Mouse (Mus musculus) midbrain, embryonic 11.5 days (tissue): ENCODE measurements around the gene Def6. TPM values are rescaled to one million over a fixed set of nuclear protein-coding genes. Genes with fewer than 3 reads are reported as not detected.

ENCODE experiments used
- ATAC-seq: fragments of 200-750 bp; cut with Nextera tagmentation; 2 replicates; pipeline ENCODE4 v1.8.0; 2017; ENCODE audit warnings: moderate TSS enrichment, moderate library complexity; ENCODE audit not compliant: low FRiP score
- DNase-seq: peaks from one replicate; pipeline ENCODE4 v3.0.0; 2015; ENCODE audit warnings: low spot score; ENCODE audit errors: missing footprints
- H3K27ac ChIP-seq: fragments of 300-500 bp; sonication (generic); 2 replicates; pipeline ENCODE4 v1.5.1; 2014; ENCODE audit warnings: low read depth, low read length
- H3K27me3 ChIP-seq: fragments of 300-500 bp; sonication (generic); 2 replicates; pipeline ENCODE4 v1.6.1; 2014; ENCODE audit warnings: mild to moderate bottlenecking, low read length, moderate library complexity, mixed read lengths; ENCODE audit not compliant: control insufficient read depth, insufficient read depth
- H3K36me3 ChIP-seq: fragments of 300-500 bp; sonication (generic); 2 replicates; pipeline ENCODE4 v1.6.1; 2014; ENCODE audit warnings: mild to moderate bottlenecking, low read length, moderate library complexity, mixed read lengths; ENCODE audit not compliant: control insufficient read depth, insufficient read depth
- H3K4me1 ChIP-seq: fragments of 300-500 bp; sonication (generic); 2 replicates; pipeline ENCODE4 v1.6.1; 2014; ENCODE audit warnings: low read length; ENCODE audit not compliant: control insufficient read depth, insufficient read depth
- H3K4me2 ChIP-seq: fragments of 300-500 bp; sonication (generic); 2 replicates; pipeline ENCODE4 v1.6.1; 2014; ENCODE audit warnings: mild to moderate bottlenecking, moderate library complexity
- H3K4me3 ChIP-seq: fragments of 300-500 bp; sonication (generic); 2 replicates; pipeline ENCODE4 v1.5.1; 2014; ENCODE audit warnings: low read depth, low read length
- H3K9ac ChIP-seq: fragments of 300-500 bp; sonication (generic); 2 replicates; pipeline ENCODE4 v1.6.1; 2014; ENCODE audit warnings: low read length
- H3K9me3 ChIP-seq: fragments of 300-500 bp; sonication (generic); 2 replicates; pipeline ENCODE4 v1.6.1; 2016; ENCODE audit warnings: low read length; ENCODE audit not compliant: control insufficient read depth
- WGBS: fragments of 180-500 bp; shearing (Covaris S2); extraction: QIAGEN DNeasy Blood & Tissue Kit; methylation state at CpG from one replicate; pipeline ENCODE4 v1.1.7; 2014; 5-methylcytosine and 5-hydroxymethylcytosine counted together
- polyA plus RNA-seq: library from polyadenylated mRNA; unstranded; fragments of >200 nt; fragmentation: Nextera tagmentation; extraction: Ambion mirVana; gene quantifications from 2 replicates; pipeline ENCODE4 v1.2.1, GENCODE M21; 2014

Def6 gene
- polyA plus RNA-seq, 1 experiment from 2014 or later, result 1.7 TPM

DNA sequence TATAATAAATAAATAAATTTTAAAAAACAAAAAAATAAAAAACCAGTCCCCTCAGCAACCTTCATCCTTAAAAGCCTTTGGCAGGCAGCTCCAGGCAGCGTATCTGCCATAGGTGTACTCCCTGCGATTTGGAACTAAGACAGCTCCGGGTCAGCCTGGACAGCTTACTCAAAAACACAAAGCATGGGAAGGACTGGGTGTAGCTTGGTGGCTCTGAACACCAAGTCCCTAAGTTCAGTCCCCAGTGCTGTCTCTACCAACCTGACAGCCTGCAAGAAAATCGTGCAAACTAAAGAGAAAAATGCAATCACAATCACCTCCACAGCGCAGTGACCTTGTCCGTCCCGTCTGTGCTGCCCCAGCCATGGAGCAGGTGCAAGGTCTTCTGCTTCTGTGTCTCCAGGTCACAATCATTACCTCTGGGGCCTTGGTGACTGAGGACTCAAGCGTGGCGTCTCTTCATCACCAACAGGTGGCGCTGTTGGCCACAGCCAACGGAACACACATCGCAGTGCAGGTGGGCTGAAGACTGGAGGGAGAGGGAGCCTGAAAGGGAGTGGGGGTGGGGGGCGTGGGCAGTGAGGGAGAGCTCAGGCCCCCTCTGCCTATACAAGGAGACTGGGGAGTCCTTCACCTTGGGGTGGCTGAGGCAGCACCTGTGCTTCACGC lies 3.4 kb upstream of the Def6 start:
- 41% methylated on average over 14 of the region's 14 CpGs for WGBS
- Histone ChIP-seq H3K27ac (no peak overlapping the region), H3K4me3 (no peak overlapping the region), H3K36me3 (peaks cover 15% of the 10 kb centered on the region), H3K4me2 (no peak overlapping the region), H3K9me3 (no peaks in the 10 kb centered on the region), H3K27me3 (no peaks in the 10 kb centered on the region), H3K4me1 (peaks cover 8% of the 10 kb centered on the region; the same call in 1 of the 2 replicates), H3K9ac (no peak overlapping the region)
- ATAC-seq (0 out of 2 replicates have a peak, but pooled peaks have one; percentile 12), DNase-seq (peak; percentile 92)

DNA sequence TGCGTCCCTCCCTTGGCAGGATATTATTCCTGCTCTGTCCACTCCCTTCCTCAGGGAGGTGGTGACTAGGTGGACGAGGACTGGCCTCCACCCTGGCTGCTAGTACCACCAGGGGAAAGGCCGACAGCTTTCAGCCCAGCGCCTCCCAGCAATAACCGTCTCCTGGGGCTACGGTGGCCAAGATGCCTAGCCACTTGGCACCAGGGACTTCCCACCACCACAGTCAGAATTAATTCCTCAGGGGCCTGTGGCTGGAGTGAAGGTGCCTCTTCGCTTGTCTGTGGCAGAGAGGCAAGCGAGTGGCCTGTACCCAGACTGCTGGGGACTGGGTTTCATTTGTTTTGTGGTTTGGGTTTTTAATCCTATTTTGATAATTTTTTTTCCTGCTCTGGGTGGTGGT lies 2.1 kb upstream of the Def6 start:
- 87% methylated on average over 8 of the region's 8 CpGs for WGBS
- no peak overlapping the region for H3K9ac ChIP-seq
- peaks cover 8% of the 10 kb centered on the region; the same call in 1 of the 2 replicates for H3K4me1 ChIP-seq
- DNase-seq (no peak), ATAC-seq (no peak)
- H3K9me3 ChIP-seq, result no peaks in the 10 kb centered on the region
- no peak overlapping the region for H3K4me2 ChIP-seq
- H3K4me3 ChIP-seq, result no peak overlapping the region
- no peak overlapping the region for H3K27ac ChIP-seq
- no peaks in the 10 kb centered on the region for H3K27me3 ChIP-seq
- H3K36me3 ChIP-seq, result peaks cover 11% of the 10 kb centered on the region

DNA sequence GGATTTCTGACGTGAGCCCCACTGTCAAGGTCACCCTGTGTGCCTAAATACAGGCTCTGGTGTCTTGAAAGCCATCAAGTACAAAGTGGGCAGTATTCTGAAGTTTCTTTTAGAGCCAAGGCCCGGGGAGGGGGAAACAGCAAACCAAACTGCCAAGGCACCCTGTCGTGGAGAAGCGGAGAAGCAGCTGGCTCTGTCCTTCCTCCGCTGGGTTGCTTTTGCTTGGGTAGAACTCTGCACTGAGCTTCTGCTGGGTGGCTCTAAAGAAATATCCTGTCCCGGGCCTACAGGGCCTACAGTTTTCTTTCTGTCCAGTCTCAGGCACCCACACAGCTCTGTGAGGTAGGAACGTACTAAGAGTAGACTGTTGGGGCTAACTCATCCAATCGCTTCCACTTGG lies 486 bp upstream of the Def6 start:
- peaks cover 8% of the 10 kb centered on the region; the same call in 1 of the 2 replicates for H3K4me1 ChIP-seq
- peak; percentile 89 for DNase-seq
- WGBS, result 77% methylated on average over 8 of the region's 8 CpGs
- no peaks in the 10 kb centered on the region for H3K27me3 ChIP-seq
- no peak overlapping the region for H3K27ac ChIP-seq
- no peak for ATAC-seq
- H3K36me3 ChIP-seq, result peaks cover 5% of the 10 kb centered on the region; the same call in 1 of the 2 replicates
- H3K9ac ChIP-seq, result peak overlapping the region; percentile 26
- H3K4me3 ChIP-seq, result no peak overlapping the region
- H3K4me2 ChIP-seq, result no peak overlapping the region
- H3K9me3 ChIP-seq, result no peaks in the 10 kb centered on the region

DNA sequence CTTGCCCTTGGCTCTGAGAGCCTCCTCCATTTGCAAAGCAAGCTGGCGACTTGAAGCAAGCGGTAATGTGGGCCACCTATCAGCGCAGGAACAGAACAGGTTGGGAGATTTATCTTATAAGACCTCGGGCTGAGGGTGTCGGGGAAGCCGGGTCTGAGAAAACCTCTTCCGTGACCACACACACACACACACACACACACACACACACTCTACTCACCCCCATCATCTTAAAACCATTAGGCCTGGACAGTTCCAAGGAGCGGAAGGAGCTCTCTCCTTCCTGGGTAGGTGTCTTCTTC lies 685 bp downstream of the Def6 start:
- DNase-seq (no peak), ATAC-seq (no peak)
- H3K4me3 ChIP-seq, result no peak overlapping the region
- no peaks in the 10 kb centered on the region for H3K9me3 ChIP-seq
- 89% methylated on average over 8 of the region's 8 CpGs for WGBS
- H3K27me3 ChIP-seq, result no peaks in the 10 kb centered on the region
- H3K4me1 ChIP-seq, result peaks cover 8% of the 10 kb centered on the region; the same call in 1 of the 2 replicates
- H3K27ac ChIP-seq, result no peak overlapping the region
- H3K9ac ChIP-seq, result no peak overlapping the region
- no peak overlapping the region for H3K4me2 ChIP-seq
- no peaks in the 10 kb centered on the region for H3K36me3 ChIP-seq

DNA sequence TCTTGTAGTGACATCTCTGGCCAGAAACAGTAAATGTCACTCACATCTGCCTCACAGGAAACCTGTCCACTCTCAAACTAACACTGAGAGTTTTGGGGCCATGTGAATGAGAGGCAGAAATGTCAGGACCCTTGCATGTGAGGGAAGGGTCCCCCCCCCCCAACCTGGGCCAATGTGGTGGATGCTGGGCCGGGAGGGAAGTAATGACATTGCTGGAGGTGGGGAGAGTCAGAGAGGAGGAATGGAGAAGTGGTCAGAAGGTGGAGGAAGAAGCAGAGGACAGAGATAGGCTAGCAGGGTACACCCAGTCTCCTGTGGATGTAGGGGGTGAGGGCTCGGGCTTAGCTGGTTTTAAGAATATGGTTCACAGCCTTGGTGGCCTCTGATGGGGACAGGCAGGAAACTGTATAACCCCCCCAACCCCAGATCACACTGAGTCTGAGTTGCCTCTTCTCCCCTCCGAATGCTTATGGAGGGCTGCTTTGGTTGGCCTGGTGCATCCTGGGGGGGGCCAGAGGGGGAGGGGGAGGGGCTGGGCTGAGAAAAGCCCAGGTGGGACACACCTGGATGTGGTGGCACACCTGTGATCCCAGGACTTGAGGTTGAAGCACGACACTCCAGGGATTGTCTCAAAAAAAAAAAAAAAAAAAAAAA lies 2.0 kb downstream of the Def6 start:
- Histone ChIP-seq H3K9ac (no peak overlapping the region), H3K36me3 (no peaks in the 10 kb centered on the region), H3K4me2 (no peak overlapping the region), H3K4me1 (peaks cover 8% of the 10 kb centered on the region; the same call in 1 of the 2 replicates), H3K4me3 (no peak overlapping the region), H3K9me3 (no peaks in the 10 kb centered on the region), H3K27me3 (no peaks in the 10 kb centered on the region), H3K27ac (no peak overlapping the region)
- no peak for ATAC-seq
- WGBS, result 81% methylated on average over 4 of the region's 4 CpGs
- no peak for DNase-seq

DNA sequence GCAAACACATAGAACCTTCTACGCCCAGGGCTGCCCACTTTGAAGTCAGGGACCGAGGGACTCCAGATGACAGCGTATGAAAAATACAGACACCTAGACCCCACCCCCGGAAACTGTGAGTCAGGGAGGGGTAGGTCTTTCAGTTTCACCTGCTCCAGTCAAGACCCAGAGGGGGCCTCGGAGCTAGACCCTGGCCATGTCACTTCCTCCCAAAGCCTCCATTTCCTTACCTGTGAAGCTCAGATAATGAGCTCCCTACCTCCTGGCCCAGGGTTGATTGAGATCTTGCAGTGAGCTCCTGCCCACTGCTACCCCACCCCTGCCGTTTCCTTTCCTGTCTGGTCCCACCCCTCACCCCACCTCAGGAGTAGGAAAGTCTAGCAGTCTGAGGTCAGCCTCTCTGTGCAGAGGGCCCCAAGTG lies 4.4 kb downstream of the Def6 start:
- Histone ChIP-seq H3K4me2 (no peak overlapping the region), H3K27me3 (no peaks in the 10 kb centered on the region), H3K9me3 (no peaks in the 10 kb centered on the region), H3K36me3 (no peaks in the 10 kb centered on the region), H3K4me1 (peaks cover 8% of the 10 kb centered on the region; the same call in 1 of the 2 replicates), H3K4me3 (no peak overlapping the region), H3K9ac (no peak overlapping the region), H3K27ac (no peak overlapping the region)
- ATAC-seq (no peak), DNase-seq (no peak)
- 79% methylated on average over 6 of the region's 6 CpGs for WGBS

DNA sequence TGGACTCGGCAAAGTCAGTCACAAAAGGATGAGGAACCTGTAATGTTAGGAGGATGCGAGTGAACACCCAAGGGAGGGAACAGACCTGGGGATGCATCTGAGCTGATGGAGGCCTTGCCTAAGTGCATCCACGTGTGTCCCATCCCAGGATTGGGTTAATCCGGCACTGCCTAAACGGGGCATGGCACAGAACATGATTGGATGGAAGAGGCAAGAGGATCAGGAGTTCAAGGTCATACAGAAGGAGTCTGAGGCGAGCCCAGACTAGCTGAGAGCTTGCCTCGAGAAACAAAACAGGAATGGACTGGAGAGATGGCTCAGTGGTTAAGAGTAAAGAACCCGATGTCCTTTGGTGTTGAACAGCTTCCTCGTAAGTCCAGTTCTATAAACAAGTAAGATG lies 4.8 kb downstream of the Def6 start:
- ATAC-seq, result no peak
- no peak overlapping the region for H3K4me3 ChIP-seq
- 71% methylated on average over 9 of the region's 9 CpGs for WGBS
- H3K9me3 ChIP-seq, result no peaks in the 10 kb centered on the region
- no peak overlapping the region for H3K4me2 ChIP-seq
- DNase-seq, result no peak
- H3K36me3 ChIP-seq, result no peaks in the 10 kb centered on the region
- H3K9ac ChIP-seq, result no peak overlapping the region
- H3K27me3 ChIP-seq, result no peaks in the 10 kb centered on the region; the same call in 1 of the 2 replicates
- H3K27ac ChIP-seq, result no peak overlapping the region
- H3K4me1 ChIP-seq, result peaks cover 6% of the 10 kb centered on the region; the same call in 1 of the 2 replicates

DNA sequence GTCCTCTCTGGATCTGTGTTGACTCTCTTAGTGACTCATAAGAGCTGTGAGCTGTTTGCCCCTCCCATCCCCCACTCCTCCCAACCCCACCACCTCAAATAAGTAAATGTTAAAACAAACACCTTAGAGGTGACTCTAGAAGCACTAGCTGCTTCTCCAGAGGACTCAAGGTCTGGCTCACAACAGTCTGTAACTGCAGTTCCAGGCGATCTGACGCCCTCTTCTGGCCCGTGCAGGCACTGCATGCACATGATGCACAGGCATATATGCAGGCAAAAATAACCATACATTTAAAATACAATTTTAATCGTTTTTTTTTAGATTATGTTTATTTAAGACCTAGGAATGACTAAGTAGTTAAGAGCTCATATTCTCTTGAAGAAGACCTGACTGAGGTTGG lies 5.7 kb downstream of the Def6 start:
- Histone ChIP-seq H3K4me2 (no peak overlapping the region), H3K4me1 (no peaks in the 10 kb centered on the region), H3K9ac (no peak overlapping the region), H3K27ac (no peak overlapping the region), H3K36me3 (no peaks in the 10 kb centered on the region), H3K27me3 (no peaks in the 10 kb centered on the region; the same call in 1 of the 2 replicates), H3K9me3 (no peaks in the 10 kb centered on the region), H3K4me3 (no peak overlapping the region)
- ATAC-seq, result no peak
- 40% methylated on average over 4 of the region's 4 CpGs for WGBS
- no peak for DNase-seq

DNA sequence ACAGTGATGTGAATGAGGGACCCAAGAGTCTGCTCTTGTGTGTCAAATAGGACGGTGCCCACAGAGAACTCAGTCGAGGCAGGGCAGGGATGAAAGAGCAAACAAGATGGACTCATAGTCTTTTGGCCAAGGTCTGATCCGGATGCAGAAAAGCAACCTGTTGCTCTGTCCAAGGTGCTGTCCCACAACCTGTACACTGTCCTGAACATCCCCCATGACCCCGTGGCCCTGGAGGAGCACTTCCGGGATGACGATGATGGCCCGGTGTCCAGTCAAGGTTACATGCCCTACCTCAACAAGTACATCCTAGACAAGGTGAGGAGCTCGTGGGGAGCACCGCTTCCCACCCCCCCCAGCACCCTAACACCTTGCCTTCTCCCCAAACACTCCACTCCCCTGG lies 9.2 kb downstream of the Def6 start:
- no peak for ATAC-seq
- DNase-seq, result no peak
- WGBS, result 79% methylated on average over 9 of the region's 9 CpGs

More for the DNA sequence above, 9.2 kb downstream of the Def6 start:
- H3K9ac ChIP-seq, result no peak overlapping the region
- no peaks in the 10 kb centered on the region for H3K36me3 ChIP-seq
- H3K27ac ChIP-seq, result no peak overlapping the region
- no peaks in the 10 kb centered on the region for H3K4me1 ChIP-seq
- H3K27me3 ChIP-seq, result no peaks in the 10 kb centered on the region; the same call in 1 of the 2 replicates
- no peak overlapping the region for H3K4me2 ChIP-seq
- H3K4me3 ChIP-seq, result no peak overlapping the region
- H3K9me3 ChIP-seq, result no peaks in the 10 kb centered on the region
